Mouse (Mus musculus): ENCODE results near the gene Ago4.
"Not testable (repeated sequence)": the region's sequence is repeated elsewhere in the genome, so short reads cannot be mapped to it uniquely, and the experiment has no call there.

Ago4 gene

GRCm38 (mm10) chr4:126532827-126533728 is at the start of gene Ago4:
Gene Ago4 (minus strand): TSS chr4:126533472.
- DNase-seq (ENCODE audit: low read depth, low spot score), result peak; percentile 46

GRCm38 (mm10) chr4:126579077-126579476 is 45.8 kb upstream of the Ago4 start:
- no peak for DNase-seq (ENCODE audit: low read depth, low spot score)

- no peak for DNase-seq (ENCODE audit: low read depth, low spot score)
Measured at GRCm38 (mm10) chr4:126577920-126578319, 44.6 kb upstream of the Ago4 start.

- no peak for DNase-seq (ENCODE audit: low read depth, low spot score)
Measured at GRCm38 (mm10) chr4:126576281-126576680, 43.0 kb upstream of the Ago4 start.

GRCm38 (mm10) chr4:126569783-126570182 is 36.5 kb upstream of the Ago4 start:
- DNase-seq (ENCODE audit: low read depth, low spot score), result no peak

- DNase-seq (ENCODE audit: low read depth, low spot score), result no peak
Measured at GRCm38 (mm10) chr4:126567243-126567642, 34.0 kb upstream of the Ago4 start.

- DNase-seq (ENCODE audit: low read depth, low spot score), result no peak
Measured at GRCm38 (mm10) chr4:126563798-126564197, 30.5 kb upstream of the Ago4 start.

GRCm38 (mm10) chr4:126556809-126557711 is 23.8 kb upstream of the Ago4 start, which contains the start of gene Clspn:
Gene Clspn (plus strand): TSS chr4:126556935.
- peak; percentile 83 for DNase-seq (ENCODE audit: low read depth, low spot score)

GRCm38 (mm10) chr4:126554462-126554861 is 21.2 kb upstream of the Ago4 start:
- peak; percentile 54 for DNase-seq (ENCODE audit: low read depth, low spot score)

- DNase-seq (ENCODE audit: low read depth, low spot score), result no peak
Measured at GRCm38 (mm10) chr4:126553685-126554084, 20.4 kb upstream of the Ago4 start.

GRCm38 (mm10) chr4:126553105-126553504 is 19.8 kb upstream of the Ago4 start:
- no peak for DNase-seq (ENCODE audit: low read depth, low spot score)

- DNase-seq (ENCODE audit: low read depth, low spot score), result no peak
Measured at GRCm38 (mm10) chr4:126552136-126552535, 18.9 kb upstream of the Ago4 start.

GRCm38 (mm10) chr4:126546183-126546582 is 12.9 kb upstream of the Ago4 start:
- no peak for DNase-seq (ENCODE audit: low read depth, low spot score)

- no peak for DNase-seq (ENCODE audit: low read depth, low spot score)
Measured at GRCm38 (mm10) chr4:126545703-126546102, 12.4 kb upstream of the Ago4 start.

- DNase-seq (ENCODE audit: low read depth, low spot score), result no peak
Measured at GRCm38 (mm10) chr4:126545016-126545415, 11.7 kb upstream of the Ago4 start.

GRCm38 (mm10) chr4:126542838-126543237 is 9.6 kb upstream of the Ago4 start:
- DNase-seq (ENCODE audit: low read depth, low spot score), result no peak

- no peak for DNase-seq (ENCODE audit: low read depth, low spot score)
Measured at GRCm38 (mm10) chr4:126540487-126541071, 7.3 kb upstream of the Ago4 start.

GRCm38 (mm10) chr4:126536865-126537264 is 3.6 kb upstream of the Ago4 start:
- no peak for DNase-seq (ENCODE audit: low read depth, low spot score)

GRCm38 (mm10) chr4:126535631-126536030 is 2.4 kb upstream of the Ago4 start:
- DNase-seq (ENCODE audit: low read depth, low spot score), result not testable (repeated sequence)

- DNase-seq (ENCODE audit: low read depth, low spot score), result no peak
Measured at GRCm38 (mm10) chr4:126533729-126534070, 428 bp upstream of the Ago4 start.

- no peak for DNase-seq (ENCODE audit: low read depth, low spot score)
Measured at GRCm38 (mm10) chr4:126532292-126532691, 980 bp downstream of the Ago4 start.

GRCm38 (mm10) chr4:126526828-126527227 is 6.4 kb downstream of the Ago4 start:
- DNase-seq (ENCODE audit: low read depth, low spot score), result no peak
